Mouse (Mus musculus): ENCODE measurements at regions not wholly inside any gene's neighbourhood (a gene's known extent, or its start where the extent isn't known, plus 50 kb on each side); places are given as distances from the start of the nearest gene placed in this dataset.

GRCm38 (mm10) chr2:123267036-123267435 lies 502.0 kb downstream of the Sqor start:
- H3K27ac ChIP-seq (ENCODE audit: control insufficient read depth, insufficient read depth, low read depth, low read length), result no peak overlapping the region
- no peaks in the 10 kb centered on the region for H3K4me1 ChIP-seq (ENCODE audit: control insufficient read depth, insufficient read depth, low read length)
- H3K4me3 ChIP-seq (ENCODE audit: control insufficient read depth, low read depth, low read length), result no peak overlapping the region
- H3K36me3 ChIP-seq (ENCODE audit: control insufficient read depth, insufficient read depth, low read length), result no peaks in the 10 kb centered on the region
- TF ChIP-seq POLR2A (IDR thresholded peaks at IDR 0.05; ENCODE audit: control insufficient read depth, low read depth, low read length) (no peak), CTCF (IDR thresholded peaks at IDR 0.05; ENCODE audit: control insufficient read depth, insufficient read depth, insufficient replicate concordance, low read depth, low read length) (no peak)
- no peaks in the 10 kb centered on the region for H3K27me3 ChIP-seq (ENCODE audit: control insufficient read depth, insufficient read depth, low read length)

GRCm38 (mm10) chr2:123274866-123275735 lies 510.1 kb downstream of the Sqor start:
- no peaks in the 10 kb centered on the region for H3K27me3 ChIP-seq (ENCODE audit: control insufficient read depth, insufficient read depth, low read length)
- no peak overlapping the region for H3K4me3 ChIP-seq (ENCODE audit: control insufficient read depth, low read depth, low read length)
- H3K27ac ChIP-seq (ENCODE audit: control insufficient read depth, insufficient read depth, low read depth, low read length), result no peak overlapping the region
- no peaks in the 10 kb centered on the region for H3K36me3 ChIP-seq (ENCODE audit: control insufficient read depth, insufficient read depth, low read length)
- TF ChIP-seq CTCF (IDR thresholded peaks at IDR 0.05; ENCODE audit: control insufficient read depth, insufficient read depth, insufficient replicate concordance, low read depth, low read length) (no peak), POLR2A (IDR thresholded peaks at IDR 0.05; ENCODE audit: control insufficient read depth, low read depth, low read length) (no peak)
- H3K4me1 ChIP-seq (ENCODE audit: control insufficient read depth, insufficient read depth, low read length), result no peaks in the 10 kb centered on the region

GRCm38 (mm10) chr2:123275736-123276330 lies 510.8 kb downstream of the Sqor start:
- no peak overlapping the region for H3K4me3 ChIP-seq (ENCODE audit: control insufficient read depth, low read depth, low read length)
- no peaks in the 10 kb centered on the region for H3K36me3 ChIP-seq (ENCODE audit: control insufficient read depth, insufficient read depth, low read length)
- TF ChIP-seq CTCF (IDR thresholded peaks at IDR 0.05; ENCODE audit: control insufficient read depth, insufficient read depth, insufficient replicate concordance, low read depth, low read length) (no peak), POLR2A (IDR thresholded peaks at IDR 0.05; ENCODE audit: control insufficient read depth, low read depth, low read length) (no peak)
- no peaks in the 10 kb centered on the region for H3K27me3 ChIP-seq (ENCODE audit: control insufficient read depth, insufficient read depth, low read length)
- H3K27ac ChIP-seq (ENCODE audit: control insufficient read depth, insufficient read depth, low read depth, low read length), result no peak overlapping the region
- no peaks in the 10 kb centered on the region for H3K4me1 ChIP-seq (ENCODE audit: control insufficient read depth, insufficient read depth, low read length)

- H3K36me3 ChIP-seq (ENCODE audit: control insufficient read depth, insufficient read depth, low read length), result no peaks in the 10 kb centered on the region
- H3K27ac ChIP-seq (ENCODE audit: control insufficient read depth, insufficient read depth, low read depth, low read length), result no peak overlapping the region
- H3K4me3 ChIP-seq (ENCODE audit: control insufficient read depth, low read depth, low read length), result no peak overlapping the region
- TF ChIP-seq POLR2A (IDR thresholded peaks at IDR 0.05; ENCODE audit: control insufficient read depth, low read depth, low read length) (no peak), CTCF (IDR thresholded peaks at IDR 0.05; ENCODE audit: control insufficient read depth, insufficient read depth, insufficient replicate concordance, low read depth, low read length) (no peak)
- no peaks in the 10 kb centered on the region for H3K4me1 ChIP-seq (ENCODE audit: control insufficient read depth, insufficient read depth, low read length)
- H3K27me3 ChIP-seq (ENCODE audit: control insufficient read depth, insufficient read depth, low read length), result no peaks in the 10 kb centered on the region
Observed at GRCm38 (mm10) chr2:123311554-123312276, 546.7 kb downstream of the Sqor start.

GRCm38 (mm10) chr2:123312277-123312617 lies 547.2 kb downstream of the Sqor start:
- Histone ChIP-seq H3K36me3 (ENCODE audit: control insufficient read depth, insufficient read depth, low read length) (no peaks in the 10 kb centered on the region), H3K4me1 (ENCODE audit: control insufficient read depth, insufficient read depth, low read length) (no peaks in the 10 kb centered on the region), H3K27ac (ENCODE audit: control insufficient read depth, insufficient read depth, low read depth, low read length) (no peak overlapping the region), H3K27me3 (ENCODE audit: control insufficient read depth, insufficient read depth, low read length) (no peaks in the 10 kb centered on the region), H3K4me3 (ENCODE audit: control insufficient read depth, low read depth, low read length) (no peak overlapping the region)
- TF ChIP-seq CTCF (IDR thresholded peaks at IDR 0.05; ENCODE audit: control insufficient read depth, insufficient read depth, insufficient replicate concordance, low read depth, low read length), result peak; percentile 33; the same call in 1 of the 2 replicates
- TF ChIP-seq POLR2A (IDR thresholded peaks at IDR 0.05; ENCODE audit: control insufficient read depth, low read depth, low read length), result no peak

GRCm38 (mm10) chr2:123320448-123321097 lies 555.5 kb downstream of the Sqor start:
- H3K27me3 ChIP-seq (ENCODE audit: control insufficient read depth, insufficient read depth, low read length), result no peaks in the 10 kb centered on the region
- TF ChIP-seq CTCF (IDR thresholded peaks at IDR 0.05; ENCODE audit: control insufficient read depth, insufficient read depth, insufficient replicate concordance, low read depth, low read length), result no peak
- TF ChIP-seq POLR2A (IDR thresholded peaks at IDR 0.05; ENCODE audit: control insufficient read depth, low read depth, low read length), result no peak
- no peaks in the 10 kb centered on the region for H3K36me3 ChIP-seq (ENCODE audit: control insufficient read depth, insufficient read depth, low read length)
- H3K27ac ChIP-seq (ENCODE audit: control insufficient read depth, insufficient read depth, low read depth, low read length), result no peak overlapping the region
- H3K4me1 ChIP-seq (ENCODE audit: control insufficient read depth, insufficient read depth, low read length), result no peaks in the 10 kb centered on the region
- no peak overlapping the region for H3K4me3 ChIP-seq (ENCODE audit: control insufficient read depth, low read depth, low read length)

- Histone ChIP-seq H3K4me3 (ENCODE audit: control insufficient read depth, low read depth, low read length) (no peak overlapping the region), H3K4me1 (ENCODE audit: control insufficient read depth, insufficient read depth, low read length) (no peaks in the 10 kb centered on the region), H3K36me3 (ENCODE audit: control insufficient read depth, insufficient read depth, low read length) (no peaks in the 10 kb centered on the region), H3K27me3 (ENCODE audit: control insufficient read depth, insufficient read depth, low read length) (no peaks in the 10 kb centered on the region), H3K27ac (ENCODE audit: control insufficient read depth, insufficient read depth, low read depth, low read length) (no peak overlapping the region)
- TF ChIP-seq POLR2A (IDR thresholded peaks at IDR 0.05; ENCODE audit: control insufficient read depth, low read depth, low read length), result no peak
- no peak for TF ChIP-seq CTCF (IDR thresholded peaks at IDR 0.05; ENCODE audit: control insufficient read depth, insufficient read depth, insufficient replicate concordance, low read depth, low read length)
Observed at GRCm38 (mm10) chr2:123323769-123324168, 558.7 kb downstream of the Sqor start.
